Mouse (Mus musculus) spleen, adult 2 months (tissue): ENCODE measurements around the gene Vamp5.

Source experiments
- CTCF ChIP-seq: fragments of 200-500 bp; IDR thresholded peaks from 2 replicates; pipeline ENCODE4 v1.5.1; 2011; ENCODE audit warnings: mild to moderate bottlenecking, inconsistent platforms; ENCODE audit not compliant: insufficient read depth, insufficient read length, insufficient replicate concordance; ENCODE audit errors: extremely low read depth
- POLR2A ChIP-seq: fragments of 200-500 bp; IDR thresholded peaks from 2 replicates; pipeline ENCODE4 v1.6.1; 2011; ENCODE audit warnings: low read depth, low read length, inconsistent platforms

DNA sequence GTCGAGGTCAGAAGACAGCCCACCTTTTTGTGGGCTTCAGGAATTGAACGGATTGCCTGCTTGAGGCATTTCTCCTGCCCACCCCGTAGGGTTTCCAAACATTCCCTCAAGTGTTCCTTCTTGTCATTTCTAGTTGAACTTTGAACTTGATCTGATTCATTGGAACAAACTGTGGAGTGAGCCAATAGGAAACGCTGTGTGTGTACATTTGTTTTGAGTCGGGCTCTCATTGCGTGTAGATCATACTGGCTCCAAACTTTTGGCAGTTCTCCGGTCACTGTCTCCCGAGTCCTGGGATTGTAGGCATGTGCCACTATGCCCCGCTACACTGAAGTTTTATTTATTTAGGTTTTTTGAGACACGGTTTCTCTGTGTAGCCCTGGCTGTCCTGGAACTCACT is 40.6 kb upstream of the Vamp5 start:
- TF ChIP-seq POLR2A (no peak), CTCF (no peak)
